Mouse (Mus musculus): ENCODE data around the gene Tmem88b.
A peak's percentile ranks its signal among the peaks of the same experiment; 100 is the strongest.

DNA sequence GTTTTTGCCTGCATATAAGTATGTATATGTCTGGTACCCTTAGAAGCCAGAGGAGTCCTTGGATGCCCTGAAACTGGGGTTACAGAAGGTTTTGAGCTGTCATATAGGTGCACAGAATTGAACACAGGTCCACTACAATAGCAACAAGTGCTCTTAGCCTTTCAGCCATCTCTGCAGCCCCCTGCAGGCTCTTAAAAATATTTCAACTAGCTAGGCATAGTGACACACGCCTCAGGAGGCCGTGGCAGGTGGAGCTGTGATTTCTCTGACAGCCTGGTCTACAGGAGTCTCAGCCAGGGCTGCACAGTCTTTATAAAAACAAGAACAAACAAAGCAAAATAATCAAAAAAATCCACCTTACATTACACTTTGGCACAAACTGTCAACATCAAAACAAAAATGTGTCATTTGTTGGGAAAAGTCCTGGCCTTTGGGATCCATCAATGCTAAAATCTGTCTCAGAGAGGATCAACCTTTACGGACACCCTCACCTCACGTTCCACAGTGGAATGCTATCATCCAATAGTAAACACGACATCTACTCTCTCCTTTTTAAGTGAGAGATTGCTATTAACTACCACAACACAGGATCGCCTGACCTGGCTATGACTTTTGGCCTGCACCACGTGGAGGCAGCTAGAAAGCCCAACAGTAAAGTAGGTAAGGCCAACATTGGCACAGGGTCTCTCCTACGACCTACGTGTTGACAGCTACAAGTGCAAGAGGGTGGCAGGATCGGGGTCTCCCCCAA is 25.6 kb downstream of the Tmem88b start:
- peak; percentile 37; the same call in 1 of the 2 replicates for TF ChIP-seq CTCF (IDR thresholded peaks at IDR 0.05; ENCODE audit: borderline replicate concordance, insufficient read depth, low read depth, low read length)
- TF ChIP-seq POLR2A (IDR thresholded peaks at IDR 0.05; ENCODE audit: borderline replicate concordance, insufficient read depth, low read length): no peak

Measured in cerebellum, adult 2 months (tissue).